Mouse (Mus musculus): Measurements from ENCODE around the gene Ankrd11. TPM values are rescaled to one million over a fixed set of nuclear protein-coding genes. Genes with fewer than 3 reads are reported as not detected.

The Ankrd11 gene
- polyA plus RNA-seq, 1 experiment from 2014 or later, result 62.4 TPM

GRCm38 (mm10) chr8:122896317-122896716 lies 145.8 kb downstream of the Ankrd11 start:
- H3K4me3 ChIP-seq, result no peak overlapping the region
- H3K27me3 ChIP-seq (replicated peaks), result no peaks in the 10 kb centered on the region
- H3K36me3 ChIP-seq, result peaks cover 77% of the 10 kb centered on the region
- no peak overlapping the region for H3K4me2 ChIP-seq
- no peak for ATAC-seq (ENCODE audit: insufficient number of reproducible peaks, low FRiP score)
- peaks cover 26% of the 10 kb centered on the region for H3K4me1 ChIP-seq (replicated peaks)
- no peaks in the 10 kb centered on the region for H3K9me3 ChIP-seq (replicated peaks)
- 90% methylated on average over 11 of the region's 11 CpGs for WGBS
- no peak overlapping the region for H3K9ac ChIP-seq
- no peak overlapping the region for H3K27ac ChIP-seq (ENCODE audit: poor library complexity, severe bottlenecking)

- ATAC-seq (ENCODE audit: insufficient number of reproducible peaks, low FRiP score), result no peak
- no peak overlapping the region for H3K4me2 ChIP-seq
- H3K27ac ChIP-seq (ENCODE audit: poor library complexity, severe bottlenecking), result no peak overlapping the region
- peaks cover 12% of the 10 kb centered on the region for H3K4me1 ChIP-seq (replicated peaks)
- 84% methylated on average over 12 of the region's 12 CpGs for WGBS
- H3K27me3 ChIP-seq (replicated peaks), result no peaks in the 10 kb centered on the region
- H3K36me3 ChIP-seq, result peaks cover 95% of the 10 kb centered on the region
- no peak overlapping the region for H3K9ac ChIP-seq
- no peaks in the 10 kb centered on the region for H3K9me3 ChIP-seq (replicated peaks)
- H3K4me3 ChIP-seq, result no peak overlapping the region
Observed at GRCm38 (mm10) chr8:122893451-122893850, 148.6 kb downstream of the Ankrd11 start.

GRCm38 (mm10) chr8:122891440-122891839 lies 150.6 kb downstream of the Ankrd11 start:
- Histone ChIP-seq H3K27me3 (replicated peaks) (no peaks in the 10 kb centered on the region), H3K9me3 (replicated peaks) (no peaks in the 10 kb centered on the region), H3K4me3 (no peak overlapping the region), H3K27ac (ENCODE audit: poor library complexity, severe bottlenecking) (no peak overlapping the region), H3K9ac (no peak overlapping the region), H3K4me1 (replicated peaks) (no peaks in the 10 kb centered on the region), H3K4me2 (no peak overlapping the region), H3K36me3 (peaks cover 98% of the 10 kb centered on the region)
- ATAC-seq (ENCODE audit: insufficient number of reproducible peaks, low FRiP score), result no peak
- 83% methylated on average over 12 of the region's 12 CpGs for whole genome bisulfite sequencing

GRCm38 (mm10) chr8:122883671-122884070 lies 158.4 kb downstream of the Ankrd11 start:
- Histone ChIP-seq H3K4me2 (no peak overlapping the region), H3K4me1 (replicated peaks) (peaks cover 25% of the 10 kb centered on the region), H3K27me3 (replicated peaks) (no peaks in the 10 kb centered on the region), H3K9me3 (replicated peaks) (no peaks in the 10 kb centered on the region), H3K4me3 (no peak overlapping the region), H3K9ac (no peak overlapping the region), H3K36me3 (peaks cover 74% of the 10 kb centered on the region), H3K27ac (ENCODE audit: poor library complexity, severe bottlenecking) (peak overlapping the region; percentile 34; the same call in 1 of the 2 replicates)
- 50% methylated on average over 10 of the region's 10 CpGs for WGBS
- 0 out of 2 replicates have a peak, but pooled peaks have one; percentile 45 for ATAC-seq (ENCODE audit: insufficient number of reproducible peaks, low FRiP score)

- H3K4me1 ChIP-seq (replicated peaks), result peaks cover 27% of the 10 kb centered on the region
Observed at GRCm38 (mm10) chr8:122880302-122880701, 161.8 kb downstream of the Ankrd11 start.

GRCm38 (mm10) chr8:122878231-122878630 lies 163.8 kb downstream of the Ankrd11 start:
- Histone ChIP-seq H3K36me3 (peaks cover 22% of the 10 kb centered on the region), H3K9me3 (replicated peaks) (no peaks in the 10 kb centered on the region), H3K4me3 (no peak overlapping the region), H3K27me3 (replicated peaks) (no peaks in the 10 kb centered on the region), H3K27ac (ENCODE audit: poor library complexity, severe bottlenecking) (no peak overlapping the region), H3K9ac (no peak overlapping the region), H3K4me1 (replicated peaks) (peaks cover 26% of the 10 kb centered on the region), H3K4me2 (no peak overlapping the region)
- WGBS, result 79% methylated on average over 3 of the region's 3 CpGs
- no peak for ATAC-seq (ENCODE audit: insufficient number of reproducible peaks, low FRiP score)

More at GRCm38 (mm10) chr8:122880302-122880701, 161.8 kb downstream of the Ankrd11 start:
- Histone ChIP-seq H3K9me3 (replicated peaks) (no peaks in the 10 kb centered on the region), H3K9ac (no peak overlapping the region), H3K27me3 (replicated peaks) (no peaks in the 10 kb centered on the region), H3K4me3 (no peak overlapping the region), H3K4me2 (no peak overlapping the region), H3K36me3 (peaks cover 41% of the 10 kb centered on the region), H3K27ac (ENCODE audit: poor library complexity, severe bottlenecking) (no peak overlapping the region)
- 60% methylated on average over 3 of the region's 3 CpGs for WGBS
- no peak for ATAC-seq (ENCODE audit: insufficient number of reproducible peaks, low FRiP score)

GRCm38 (mm10) chr8:122875186-122875585 lies 166.9 kb downstream of the Ankrd11 start:
- no peaks in the 10 kb centered on the region for H3K36me3 ChIP-seq
- ATAC-seq (ENCODE audit: insufficient number of reproducible peaks, low FRiP score), result no peak
- no peak overlapping the region for H3K9ac ChIP-seq
- peaks cover 5% of the 10 kb centered on the region; the same call in 1 of the 2 replicates for H3K27me3 ChIP-seq (replicated peaks)
- H3K9me3 ChIP-seq (replicated peaks), result no peaks in the 10 kb centered on the region
- no peak overlapping the region for H3K4me3 ChIP-seq
- H3K27ac ChIP-seq (ENCODE audit: poor library complexity, severe bottlenecking), result no peak overlapping the region
- WGBS, result 55% methylated on average over 5 of the region's 5 CpGs
- H3K4me2 ChIP-seq, result no peak overlapping the region
- peaks cover 18% of the 10 kb centered on the region for H3K4me1 ChIP-seq (replicated peaks)

- Histone ChIP-seq H3K4me1 (replicated peaks) (peaks cover 20% of the 10 kb centered on the region), H3K27ac (ENCODE audit: poor library complexity, severe bottlenecking) (no peak overlapping the region), H3K36me3 (no peaks in the 10 kb centered on the region), H3K9me3 (replicated peaks) (no peaks in the 10 kb centered on the region), H3K27me3 (replicated peaks) (peaks cover 12% of the 10 kb centered on the region; the same call in 1 of the 2 replicates), H3K9ac (no peak overlapping the region), H3K4me2 (no peak overlapping the region), H3K4me3 (no peak overlapping the region)
- WGBS, result 50% methylated on average over 6 of the region's 6 CpGs
- no peak for ATAC-seq (ENCODE audit: insufficient number of reproducible peaks, low FRiP score)
Observed at GRCm38 (mm10) chr8:122873171-122873570, 168.9 kb downstream of the Ankrd11 start.

GRCm38 (mm10) chr8:122871663-122872062 lies 170.4 kb downstream of the Ankrd11 start:
- 63% methylated on average over 9 of the region's 9 CpGs for WGBS
- Histone ChIP-seq H3K27me3 (replicated peaks) (peaks cover 12% of the 10 kb centered on the region; the same call in 1 of the 2 replicates), H3K9ac (no peak overlapping the region), H3K4me2 (no peak overlapping the region), H3K27ac (ENCODE audit: poor library complexity, severe bottlenecking) (no peak overlapping the region), H3K9me3 (replicated peaks) (no peaks in the 10 kb centered on the region), H3K4me1 (replicated peaks) (peaks cover 20% of the 10 kb centered on the region), H3K4me3 (no peak overlapping the region), H3K36me3 (no peaks in the 10 kb centered on the region)
- ATAC-seq (ENCODE audit: insufficient number of reproducible peaks, low FRiP score), result no peak

- Histone ChIP-seq H3K4me2 (peak overlapping the region; percentile 46), H3K9ac (no peak overlapping the region), H3K27me3 (replicated peaks) (peaks cover 12% of the 10 kb centered on the region; the same call in 1 of the 2 replicates), H3K9me3 (replicated peaks) (peaks cover 12% of the 10 kb centered on the region), H3K27ac (ENCODE audit: poor library complexity, severe bottlenecking) (no peak overlapping the region), H3K4me1 (replicated peaks) (peaks cover 18% of the 10 kb centered on the region), H3K36me3 (no peaks in the 10 kb centered on the region), H3K4me3 (peak overlapping the region; percentile 5; the same call in 1 of the 2 replicates)
- no peak for ATAC-seq (ENCODE audit: insufficient number of reproducible peaks, low FRiP score)
- WGBS, result 16% methylated on average over 31 of the region's 31 CpGs
Observed at GRCm38 (mm10) chr8:122870377-122870863, 171.7 kb downstream of the Ankrd11 start.

GRCm38 (mm10) chr8:122867982-122868381 lies 174.1 kb downstream of the Ankrd11 start:
- 85% methylated on average over 6 of the region's 6 CpGs for WGBS
- Histone ChIP-seq H3K4me3 (no peak overlapping the region), H3K36me3 (no peaks in the 10 kb centered on the region), H3K27me3 (replicated peaks) (peaks cover 12% of the 10 kb centered on the region; the same call in 1 of the 2 replicates), H3K9me3 (replicated peaks) (peaks cover 27% of the 10 kb centered on the region), H3K27ac (ENCODE audit: poor library complexity, severe bottlenecking) (no peak overlapping the region), H3K4me1 (replicated peaks) (peaks cover 7% of the 10 kb centered on the region; the same call in 1 of the 2 replicates), H3K9ac (no peak overlapping the region), H3K4me2 (no peak overlapping the region)
- no peak for ATAC-seq (ENCODE audit: insufficient number of reproducible peaks, low FRiP score)

- Histone ChIP-seq H3K4me3 (no peak overlapping the region), H3K27ac (ENCODE audit: poor library complexity, severe bottlenecking) (no peak overlapping the region), H3K36me3 (no peaks in the 10 kb centered on the region), H3K9ac (no peak overlapping the region), H3K4me2 (no peak overlapping the region), H3K9me3 (replicated peaks) (peaks cover 27% of the 10 kb centered on the region), H3K4me1 (replicated peaks) (peaks cover 7% of the 10 kb centered on the region; the same call in 1 of the 2 replicates), H3K27me3 (replicated peaks) (peaks cover 8% of the 10 kb centered on the region; the same call in 1 of the 2 replicates)
- 77% methylated on average over 8 of the region's 8 CpGs for WGBS
- no peak for ATAC-seq (ENCODE audit: insufficient number of reproducible peaks, low FRiP score)
Observed at GRCm38 (mm10) chr8:122866231-122866630, 175.8 kb downstream of the Ankrd11 start.
